Mouse (Mus musculus) E14TG2a.4 (cell line): Measurements from ENCODE around the gene Mapkapk3.
A peak's percentile ranks its signal among the peaks of the same experiment; 100 is the strongest.

Experiments used
- H3K27me3 ChIP-seq: 2 replicates; pipeline ENCODE4 v1.6.1; 2014; ENCODE audit warnings: low read length, control low read depth; ENCODE audit not compliant: insufficient read depth
- H3K36me3 ChIP-seq: 2 replicates; pipeline ENCODE4 v1.6.1; 2014; ENCODE audit warnings: low read length, control low read depth; ENCODE audit not compliant: insufficient read depth
- H3K4me1 ChIP-seq: replicated peaks from 2 replicates; pipeline ENCODE4 v1.6.1; 2014; ENCODE audit warnings: low read depth, low read length, control low read depth
- H3K4me3 ChIP-seq: replicated peaks from 2 replicates; pipeline ENCODE4 v1.5.1; 2014; ENCODE audit warnings: mild to moderate bottlenecking, low read length
- H3K9me3 ChIP-seq: 2 replicates; pipeline ENCODE4 v1.6.1; 2014; ENCODE audit warnings: low read length, control low read depth
- CTCF ChIP-seq: conservative IDR thresholded peaks from 2 replicates; pipeline ENCODE4 v1.5.1; 2014; ENCODE audit warnings: low read length
- NANOG ChIP-seq: IDR thresholded peaks from 2 replicates; pipeline ENCODE4 v1.6.1; 2014; ENCODE audit warnings: borderline replicate concordance, low read length, mixed read lengths
- POU5F1 ChIP-seq: IDR thresholded peaks from 2 replicates; pipeline ENCODE4 v1.6.1; 2014; ENCODE audit warnings: low read length, borderline replicate concordance

The Mapkapk3 gene

GRCm38 (mm10) chr9:107279378-107280321, 10.0 kb downstream of the Mapkapk3 start:
- H3K4me1 ChIP-seq, result peaks cover 87% of the 10 kb centered on the region
- H3K4me3 ChIP-seq, result peak overlapping the region; percentile 63
- no peak; the same call in 1 of the 2 replicates for TF ChIP-seq NANOG
- TF ChIP-seq POU5F1, result no peak
- no peak for TF ChIP-seq CTCF
- no peaks in the 10 kb centered on the region for H3K27me3 ChIP-seq
- no peaks in the 10 kb centered on the region for H3K9me3 ChIP-seq
- H3K36me3 ChIP-seq, result peaks cover 37% of the 10 kb centered on the region

- TF ChIP-seq NANOG, result no peak
- no peak for TF ChIP-seq CTCF
- no peaks in the 10 kb centered on the region for H3K9me3 ChIP-seq
- H3K27me3 ChIP-seq, result no peaks in the 10 kb centered on the region
- peak overlapping the region; percentile 63 for H3K4me3 ChIP-seq
- peaks cover 82% of the 10 kb centered on the region for H3K4me1 ChIP-seq
- H3K36me3 ChIP-seq, result peaks cover 35% of the 10 kb centered on the region
These were observed 10.9 kb downstream of the Mapkapk3 start for GRCm38 (mm10) chr9:107278527-107279377.

GRCm38 (mm10) chr9:107278126-107278525, 11.6 kb downstream of the Mapkapk3 start:
- peaks cover 34% of the 10 kb centered on the region for H3K36me3 ChIP-seq
- H3K9me3 ChIP-seq, result no peaks in the 10 kb centered on the region
- H3K27me3 ChIP-seq, result no peaks in the 10 kb centered on the region
- no peak for TF ChIP-seq NANOG
- no peak for TF ChIP-seq POU5F1
- peaks cover 83% of the 10 kb centered on the region for H3K4me1 ChIP-seq
- H3K4me3 ChIP-seq, result peak overlapping the region; percentile 63

GRCm38 (mm10) chr9:107277603-107278002, 12.1 kb downstream of the Mapkapk3 start:
- H3K9me3 ChIP-seq, result no peaks in the 10 kb centered on the region
- peak overlapping the region; percentile 63; the same call in 1 of the 2 replicates for H3K4me3 ChIP-seq
- TF ChIP-seq NANOG (no peak), CTCF (no peak), POU5F1 (no peak)
- H3K27me3 ChIP-seq, result no peaks in the 10 kb centered on the region
- peaks cover 34% of the 10 kb centered on the region for H3K36me3 ChIP-seq
- peaks cover 82% of the 10 kb centered on the region for H3K4me1 ChIP-seq

GRCm38 (mm10) chr9:107275710-107276109, 14.0 kb downstream of the Mapkapk3 start:
- Histone ChIP-seq H3K4me1 (peaks cover 82% of the 10 kb centered on the region), H3K4me3 (no peak overlapping the region), H3K9me3 (no peaks in the 10 kb centered on the region), H3K27me3 (no peaks in the 10 kb centered on the region), H3K36me3 (peaks cover 34% of the 10 kb centered on the region)
- TF ChIP-seq CTCF (no peak), POU5F1 (no peak), NANOG (no peak)

GRCm38 (mm10) chr9:107274751-107275150, 14.9 kb downstream of the Mapkapk3 start:
- no peaks in the 10 kb centered on the region for H3K9me3 ChIP-seq
- H3K36me3 ChIP-seq, result peaks cover 36% of the 10 kb centered on the region
- H3K4me3 ChIP-seq, result no peak overlapping the region
- TF ChIP-seq NANOG (no peak), CTCF (no peak), POU5F1 (no peak)
- no peaks in the 10 kb centered on the region for H3K27me3 ChIP-seq
- H3K4me1 ChIP-seq, result peaks cover 83% of the 10 kb centered on the region

- H3K36me3 ChIP-seq, result peaks cover 29% of the 10 kb centered on the region
- H3K4me1 ChIP-seq, result peaks cover 69% of the 10 kb centered on the region
- no peak overlapping the region for H3K4me3 ChIP-seq
- no peak for TF ChIP-seq NANOG
- TF ChIP-seq CTCF, result no peak
- no peak for TF ChIP-seq POU5F1
- no peaks in the 10 kb centered on the region for H3K27me3 ChIP-seq
- no peaks in the 10 kb centered on the region for H3K9me3 ChIP-seq
These were observed 16.5 kb downstream of the Mapkapk3 start for GRCm38 (mm10) chr9:107273184-107273583.

- Histone ChIP-seq H3K36me3 (peaks cover 28% of the 10 kb centered on the region), H3K9me3 (no peaks in the 10 kb centered on the region), H3K4me3 (no peak overlapping the region), H3K4me1 (peaks cover 69% of the 10 kb centered on the region), H3K27me3 (no peaks in the 10 kb centered on the region)
- TF ChIP-seq CTCF, result no peak
These were observed 17.4 kb downstream of the Mapkapk3 start for GRCm38 (mm10) chr9:107272284-107272683.
